Mouse (Mus musculus): ENCODE data around the gene F2r.

GRCm38 (mm10) chr13:95566841-95567551 lies 51.3 kb downstream of the F2r start:
- no peak for TF ChIP-seq GATA1 (IDR thresholded peaks at IDR 0.05; ENCODE audit: borderline replicate concordance, low read length)
- no peak for TF ChIP-seq FLI1 (IDR thresholded peaks at IDR 0.05; ENCODE audit: low read length)
